Mouse (Mus musculus) megakaryocyte-erythroid progenitor cell, adult 5-6 weeks (primary cell): ENCODE measurements around the gene Anxa6. TPM values are rescaled to one million over a fixed set of nuclear protein-coding genes. Genes with fewer than 3 reads are reported as not detected.

Experiments
- ATAC-seq: replicated peaks from 2 replicates; pipeline ENCODE4 v1.8.0; 2016; ENCODE audit warnings: mild to moderate bottlenecking, inconsistent platforms; ENCODE audit not compliant: severe bottlenecking, poor library complexity, low FRiP score, low TSS enrichment
- total RNA-seq, 2 experiments: library from RNA; stranded (forward) in 1 of 2; stranded (reverse) in 1 of 2; fragments of 200-1000, 215-1000 nt in 1 of 2; fragments of >200 nt in 1 of 2; fragmentation: Nextera tagmentation in 1 of 2; gene quantifications; 2 replicates each; pipeline ENCODE4 v1.2.3; 2014 to 2017

Anxa6 gene
- total RNA-seq, 2 experiments from 2014 or later: 18.3 to 26.7 TPM

DNA sequence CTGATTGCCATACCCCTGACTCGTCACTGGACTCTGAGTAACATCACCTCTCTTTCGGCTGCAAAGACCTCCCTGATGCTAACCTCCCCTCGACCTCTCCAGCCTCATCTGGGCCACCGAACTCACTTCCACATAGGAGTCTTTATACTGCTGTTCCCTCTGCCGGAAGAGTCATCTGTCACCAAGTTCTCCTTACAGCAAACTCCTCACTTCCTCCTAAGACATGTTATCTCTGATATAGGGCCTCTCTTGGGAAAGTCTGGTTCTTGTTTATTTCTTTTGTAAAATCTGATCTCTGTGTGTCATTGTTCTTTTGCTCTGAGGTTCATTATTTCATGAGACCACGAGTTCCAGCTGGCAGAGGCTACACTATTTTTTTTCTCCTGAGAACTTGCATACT lies 25.0 kb downstream of the Anxa6 start:
- ATAC-seq: no peak

DNA sequence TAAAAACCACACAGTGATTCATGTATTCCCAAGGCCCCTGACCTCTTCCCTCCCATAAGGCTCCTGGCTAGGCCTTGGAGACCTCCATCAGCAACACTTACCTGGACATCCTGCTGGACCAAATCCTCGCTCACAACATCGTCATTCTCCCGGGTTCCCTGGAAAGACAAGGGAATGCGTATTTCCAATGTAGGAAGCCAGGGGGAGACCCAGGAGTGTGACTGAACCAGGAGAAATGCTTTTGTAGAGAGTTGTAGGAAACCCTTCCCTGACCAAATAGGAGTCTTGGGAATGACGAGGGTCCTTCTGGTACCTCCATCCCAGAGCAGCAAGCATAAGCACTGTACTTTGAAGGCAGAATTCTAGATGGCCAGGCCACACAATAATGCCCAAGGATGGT lies 27.6 kb downstream of the Anxa6 start:
- no peak for ATAC-seq

DNA sequence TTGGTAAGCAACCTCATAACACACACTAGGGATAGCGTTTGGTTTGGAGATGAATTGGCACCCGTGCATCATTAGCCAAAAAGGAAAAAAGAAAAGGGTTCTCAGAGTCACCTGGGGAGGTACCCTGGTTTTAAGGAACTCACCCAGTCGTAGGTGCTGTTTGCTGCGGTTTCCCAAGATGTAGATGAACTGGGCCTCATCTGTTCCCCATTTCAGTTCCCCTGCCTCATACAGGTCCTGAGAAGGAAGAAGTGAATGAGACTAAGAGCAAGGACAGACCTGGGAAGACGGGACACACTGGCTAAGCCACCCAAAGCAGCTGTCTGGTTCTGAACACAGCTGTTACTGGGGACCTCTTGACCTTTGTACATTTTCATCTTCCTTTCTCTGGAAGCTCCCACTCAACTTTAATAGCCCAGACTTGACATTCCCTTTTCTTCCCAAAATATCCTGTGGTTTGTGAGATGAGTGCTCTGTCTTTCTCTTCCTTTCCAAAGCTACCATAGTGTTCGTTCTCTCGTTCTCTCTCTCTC lies 28.2 kb downstream of the Anxa6 start:
- ATAC-seq: no peak

DNA sequence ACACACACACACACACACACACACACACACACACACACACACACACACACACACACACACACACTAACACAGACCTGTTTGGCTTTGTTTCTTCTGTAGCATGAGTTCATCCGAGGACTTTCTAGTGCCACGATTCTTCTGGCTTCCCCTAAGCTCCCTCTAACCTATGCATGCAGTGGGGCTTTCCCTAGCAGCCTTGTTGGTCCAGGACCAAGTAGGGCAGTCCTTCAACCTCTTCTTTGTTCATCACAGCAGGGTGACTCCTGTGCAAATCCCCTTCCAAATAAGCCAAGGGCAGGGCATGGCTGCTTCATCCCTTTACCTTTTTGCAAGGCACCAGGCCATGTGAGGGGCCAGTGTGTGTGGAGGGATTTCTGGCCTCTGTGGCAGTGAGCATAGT lies 34.5 kb downstream of the Anxa6 start:
- no peak for ATAC-seq

DNA sequence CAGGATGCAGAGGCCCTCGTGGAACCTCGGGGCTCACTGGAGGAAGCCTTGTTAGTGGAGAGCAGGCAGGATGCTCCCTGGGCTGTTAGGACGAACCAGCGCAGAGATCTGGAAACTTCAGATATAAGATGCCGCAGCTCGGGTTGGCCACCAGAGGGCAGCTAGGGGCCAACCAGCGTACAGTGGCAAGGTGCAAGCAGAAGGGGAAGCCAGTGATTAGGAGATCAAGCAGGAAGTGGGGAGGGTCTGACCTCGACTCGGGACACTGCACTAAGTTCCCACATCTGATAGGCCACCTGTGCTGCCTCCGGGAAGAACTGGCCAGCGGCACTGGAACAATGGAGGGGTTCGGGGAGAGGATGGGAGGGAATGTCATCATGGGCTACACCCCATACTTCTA lies 35.0 kb downstream of the Anxa6 start:
- ATAC-seq: peak; percentile 89

DNA sequence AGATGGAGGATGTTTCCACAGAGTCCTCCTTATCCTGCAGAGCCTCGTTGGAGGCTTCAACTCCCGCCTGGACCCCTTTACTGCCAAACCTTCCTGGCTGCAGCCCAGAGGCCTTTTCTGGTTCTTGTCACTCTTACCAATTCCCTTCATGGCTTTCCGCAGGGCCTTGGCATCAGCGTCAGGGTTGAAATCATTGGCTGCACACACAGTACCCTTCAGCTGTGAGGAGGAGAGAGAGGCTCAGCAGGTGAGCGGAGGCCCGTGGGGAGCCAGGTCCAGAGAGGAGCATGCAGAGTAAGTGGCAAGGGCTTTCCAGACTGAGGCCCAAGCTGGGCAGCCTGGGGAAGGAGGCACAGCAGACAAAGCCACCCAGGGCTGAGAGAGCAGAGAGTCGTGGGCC lies 37.1 kb downstream of the Anxa6 start:
- ATAC-seq: no peak

DNA sequence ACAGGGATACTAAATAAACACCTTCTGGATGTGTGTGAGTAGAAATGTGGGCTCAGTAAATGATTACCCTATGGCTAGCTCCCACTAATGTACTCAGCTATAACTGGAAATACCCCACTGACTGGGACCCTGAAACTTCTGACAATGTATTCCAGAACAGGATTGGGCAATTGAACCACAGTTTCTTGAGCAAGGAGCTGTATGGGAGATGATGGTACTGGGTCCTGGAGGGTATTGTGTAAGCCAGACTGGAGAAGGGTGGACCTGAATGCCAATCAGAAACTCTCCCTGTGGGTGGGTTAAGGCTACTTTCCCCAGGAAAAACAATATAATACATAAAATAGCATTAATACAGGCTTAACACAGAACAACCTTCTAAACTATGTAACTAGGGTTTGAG lies 43.3 kb downstream of the Anxa6 start:
- no peak for ATAC-seq

DNA sequence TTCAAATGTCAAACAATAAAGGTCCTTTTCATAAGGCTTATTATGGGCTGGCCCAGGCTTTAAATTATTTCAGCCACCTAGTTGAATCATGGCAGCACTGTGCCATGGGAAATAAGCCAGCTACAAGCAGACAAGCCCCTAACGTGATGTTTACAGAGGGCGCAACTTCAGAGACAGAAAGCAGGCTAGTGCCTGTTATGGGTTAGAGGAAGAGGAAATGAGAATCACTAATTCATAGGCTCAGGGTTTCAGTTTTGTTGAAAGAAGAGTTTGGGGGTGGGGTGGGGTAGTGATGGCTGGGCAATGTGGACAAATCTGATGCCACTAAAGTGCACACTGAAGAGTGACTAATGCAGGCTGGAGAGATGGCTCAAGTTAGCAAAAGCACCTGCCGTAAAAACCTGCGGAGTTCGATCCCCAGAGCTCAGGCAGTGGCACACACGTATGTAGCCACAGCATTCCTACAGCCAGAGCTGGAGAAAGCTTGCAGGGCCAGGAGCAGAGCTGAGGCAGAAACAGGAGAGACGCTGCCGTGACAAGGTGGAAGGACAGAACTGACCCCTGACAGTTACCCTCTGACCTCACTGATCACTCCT lies 44.4 kb downstream of the Anxa6 start:
- ATAC-seq: no peak

DNA sequence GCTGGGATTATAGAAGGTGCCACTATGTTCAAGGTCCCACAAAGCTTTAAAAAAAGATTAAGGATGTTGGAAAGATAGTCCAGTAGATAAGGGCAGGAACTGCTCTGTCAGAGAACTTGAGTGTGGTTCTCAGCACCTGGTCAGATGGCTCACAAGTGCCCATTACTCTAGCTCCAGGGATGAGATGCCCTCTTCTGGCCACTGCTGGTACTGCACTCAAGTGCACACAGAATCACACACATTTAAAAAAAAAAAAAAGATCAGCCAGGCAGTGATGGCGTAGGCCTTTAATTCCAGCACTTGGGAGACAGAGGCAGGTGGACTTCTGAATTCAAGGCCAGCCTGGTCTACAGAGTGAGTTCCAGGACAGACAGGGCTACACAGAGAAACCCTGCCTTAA lies 45.3 kb downstream of the Anxa6 start:
- no peak for ATAC-seq

DNA sequence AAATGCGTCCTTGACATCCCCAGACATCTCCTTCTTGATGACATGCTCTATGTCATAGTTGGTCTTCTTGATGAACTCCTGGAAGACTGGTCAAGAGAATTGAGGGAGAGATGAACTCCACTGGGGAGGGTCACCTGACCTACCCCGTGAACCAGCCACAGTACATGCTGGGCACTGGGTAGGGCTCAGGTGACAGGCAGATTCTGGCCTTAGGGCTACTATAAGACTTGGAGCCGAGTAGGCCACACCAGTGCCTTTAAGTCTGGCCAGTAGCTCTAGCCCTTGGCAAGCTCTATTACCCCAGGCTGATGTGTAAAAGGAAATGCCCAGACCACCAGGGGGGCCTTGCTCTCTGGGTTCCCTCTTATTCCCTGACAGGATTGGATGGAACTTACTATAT lies 48.2 kb downstream of the Anxa6 start:
- no peak for ATAC-seq

DNA sequence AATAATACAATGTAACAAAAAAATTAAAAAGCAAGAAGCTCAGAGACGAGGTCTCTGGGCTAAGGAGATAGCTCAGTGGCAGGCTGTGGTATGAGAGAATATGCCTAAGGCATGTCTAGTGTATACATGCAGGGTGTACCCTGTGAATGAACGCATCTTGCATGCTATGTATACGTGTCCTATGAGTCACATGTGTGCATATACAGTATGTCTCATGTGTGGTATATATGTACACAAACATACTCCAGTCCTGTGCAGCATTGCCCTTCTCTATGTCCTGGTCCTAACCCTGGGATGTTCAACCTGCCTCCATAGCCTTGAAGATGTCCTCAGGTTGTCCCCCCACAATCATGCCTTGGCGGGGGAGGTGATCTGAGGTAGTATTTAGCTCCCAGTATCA lies 48.7 kb downstream of the Anxa6 start:
- no peak for ATAC-seq

DNA sequence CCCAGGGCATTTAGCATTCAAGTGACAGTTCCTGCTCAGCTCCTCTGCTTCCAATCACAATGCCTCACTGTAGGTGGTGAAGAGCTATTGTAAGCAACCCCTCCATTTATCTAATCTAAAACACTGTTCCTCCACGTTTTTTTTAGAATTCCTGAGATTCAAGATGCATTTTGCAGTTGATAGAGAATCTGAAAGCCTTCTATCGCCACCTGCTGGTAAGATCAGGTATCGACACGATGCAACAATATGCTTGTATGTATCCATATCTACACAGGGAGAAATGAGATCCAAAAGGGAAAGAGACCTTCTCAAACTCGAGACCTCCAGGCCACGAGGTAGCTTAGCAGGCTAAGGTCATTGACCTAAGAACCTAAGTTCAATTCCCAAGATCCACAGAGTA lies 49.2 kb downstream of the Anxa6 start:
- 0 out of 2 replicates have a peak, but pooled peaks have one; percentile 37 for ATAC-seq

DNA sequence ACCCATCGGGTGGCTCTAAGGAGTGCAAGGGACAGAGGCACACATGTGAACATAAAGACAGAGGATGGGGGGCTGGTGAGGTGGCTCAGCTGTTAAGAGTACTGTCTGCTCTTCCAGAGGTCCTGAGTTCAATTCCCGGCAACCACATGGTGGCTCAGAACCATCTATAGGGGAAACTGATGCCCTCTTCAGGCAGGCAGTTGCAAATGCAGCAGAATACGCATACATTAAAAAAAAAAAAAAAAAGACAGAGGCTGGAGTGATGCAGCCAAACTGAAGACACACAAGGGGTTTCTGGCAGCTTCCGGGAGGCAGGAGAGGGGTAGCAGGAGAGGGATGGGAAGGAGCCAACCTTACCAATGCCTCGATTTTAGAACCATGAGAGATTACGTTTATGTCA lies 50.7 kb downstream of the Anxa6 start:
- ATAC-seq: no peak

DNA sequence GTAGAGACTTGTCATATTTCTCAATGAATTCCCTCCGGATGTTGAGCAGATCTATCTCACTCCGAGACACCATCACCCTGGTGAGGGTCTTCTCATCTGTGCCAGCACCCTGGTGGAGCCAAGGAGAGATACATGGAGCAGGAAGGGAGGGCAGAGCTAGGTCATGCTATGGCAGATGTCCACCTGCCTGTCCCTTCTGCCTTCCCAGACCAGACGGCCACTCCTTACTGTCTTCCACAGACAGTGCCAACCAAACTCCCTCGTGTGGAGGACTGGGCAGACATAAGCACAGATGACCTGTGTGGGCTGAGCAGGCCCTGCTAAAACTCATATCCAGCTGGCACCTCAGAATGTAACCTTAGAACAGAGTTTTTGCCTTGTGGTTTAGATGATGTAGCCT lies 51.6 kb downstream of the Anxa6 start:
- ATAC-seq: no peak

DNA sequence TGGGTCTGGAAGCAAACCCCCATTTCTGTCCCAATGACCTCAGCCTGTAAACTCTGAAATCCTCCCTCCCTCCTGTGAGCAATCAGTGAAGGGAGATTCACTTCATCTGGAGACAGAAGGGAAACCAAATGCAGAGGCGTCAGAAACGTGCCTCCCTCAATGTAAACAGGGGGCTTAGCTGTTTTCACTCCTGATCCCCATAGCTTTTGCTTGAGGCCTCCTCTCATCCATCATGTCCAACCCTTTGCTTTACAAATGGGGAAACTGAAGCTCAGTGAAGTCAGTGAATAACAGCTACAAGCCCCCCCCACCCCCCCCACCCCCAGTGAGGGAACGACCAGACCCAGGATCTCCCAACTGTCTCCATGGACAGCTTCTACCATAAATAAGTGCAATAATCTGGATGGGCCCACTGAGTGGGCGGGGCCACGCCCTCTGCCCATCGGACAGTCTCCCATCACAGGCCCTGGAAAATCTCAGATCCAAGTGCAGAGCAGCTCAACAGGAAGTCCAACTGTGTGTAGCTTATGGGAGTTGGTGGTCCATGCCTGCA lies 55.8 kb downstream of the Anxa6 start:
- ATAC-seq: no peak

DNA sequence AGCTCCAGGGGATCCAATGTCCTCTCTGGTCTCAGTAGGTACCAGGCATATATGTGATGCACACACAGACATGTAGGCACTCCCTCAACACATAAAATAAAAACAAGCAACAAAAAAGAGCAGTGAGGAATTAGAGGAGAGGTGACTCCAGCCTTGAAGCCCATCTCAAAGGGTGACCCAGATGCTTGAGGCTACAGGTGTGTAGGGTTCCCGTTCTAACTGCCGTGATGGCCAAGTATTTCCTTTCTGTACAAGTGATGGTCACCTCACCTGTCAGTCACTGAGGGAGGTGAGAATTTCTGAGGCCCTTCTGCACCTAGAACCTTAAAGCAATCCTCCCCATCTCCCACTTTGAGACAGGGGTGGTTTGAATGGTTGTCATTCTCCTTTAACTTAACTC lies 56.9 kb downstream of the Anxa6 start:
- ATAC-seq: no peak

DNA sequence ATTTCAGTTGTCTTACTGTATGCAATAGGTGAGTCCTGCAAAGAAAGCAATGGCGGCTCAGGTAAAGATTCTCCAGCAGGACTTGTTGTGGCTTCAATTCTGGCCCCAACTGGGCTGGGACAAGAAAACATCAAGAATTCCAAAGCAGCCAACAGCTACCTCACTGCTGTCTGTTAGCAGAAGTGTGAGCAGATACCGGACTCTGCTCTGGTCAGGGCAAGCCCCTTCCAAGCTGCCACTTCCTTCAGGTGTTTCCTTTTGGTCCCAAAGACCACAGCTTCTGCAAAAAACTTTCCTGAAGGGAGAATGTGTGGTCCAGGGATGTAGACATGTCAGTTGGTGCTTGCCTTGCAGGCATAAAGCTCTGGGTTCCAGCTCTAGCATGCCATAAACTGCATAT lies 57.5 kb downstream of the Anxa6 start:
- ATAC-seq: no peak

DNA sequence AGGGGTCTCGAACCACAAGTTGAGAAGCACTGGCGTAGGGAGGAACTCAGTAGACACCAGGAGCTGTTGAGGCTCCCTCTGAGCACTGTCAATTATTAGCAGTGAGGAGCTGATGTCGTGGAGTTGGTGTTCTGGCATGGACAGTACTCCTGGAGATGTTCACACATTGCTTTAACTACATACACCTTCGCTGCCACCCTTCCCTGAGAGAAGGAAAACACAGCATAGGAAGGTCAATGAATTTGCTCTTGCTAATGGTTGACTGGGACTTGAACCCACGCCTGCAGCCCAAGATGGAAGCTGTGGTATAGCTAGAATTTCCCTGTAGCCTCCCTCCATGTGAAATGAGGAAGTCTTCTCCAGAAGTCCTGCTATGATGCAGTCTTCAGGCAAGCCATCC lies 57.9 kb downstream of the Anxa6 start:
- ATAC-seq: no peak

DNA sequence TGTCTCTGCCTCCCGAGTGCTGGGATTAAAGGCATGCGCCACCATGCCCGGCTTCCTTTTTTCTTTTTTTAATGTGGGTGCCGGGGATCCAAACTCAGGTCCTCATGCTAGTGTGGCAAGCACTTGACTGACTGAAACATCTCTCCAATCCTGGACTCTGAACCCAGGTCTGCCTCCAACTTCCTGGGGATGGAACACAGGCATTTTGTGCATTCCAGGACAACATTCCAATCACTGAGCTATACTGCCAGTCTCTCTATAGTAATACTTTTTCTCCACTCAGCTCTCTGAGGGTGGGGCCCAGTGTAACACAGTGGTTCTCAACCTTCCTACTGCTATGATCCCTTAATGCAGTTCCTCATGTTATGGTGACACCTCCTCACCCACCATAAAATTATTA lies 58.6 kb downstream of the Anxa6 start:
- no peak for ATAC-seq

DNA sequence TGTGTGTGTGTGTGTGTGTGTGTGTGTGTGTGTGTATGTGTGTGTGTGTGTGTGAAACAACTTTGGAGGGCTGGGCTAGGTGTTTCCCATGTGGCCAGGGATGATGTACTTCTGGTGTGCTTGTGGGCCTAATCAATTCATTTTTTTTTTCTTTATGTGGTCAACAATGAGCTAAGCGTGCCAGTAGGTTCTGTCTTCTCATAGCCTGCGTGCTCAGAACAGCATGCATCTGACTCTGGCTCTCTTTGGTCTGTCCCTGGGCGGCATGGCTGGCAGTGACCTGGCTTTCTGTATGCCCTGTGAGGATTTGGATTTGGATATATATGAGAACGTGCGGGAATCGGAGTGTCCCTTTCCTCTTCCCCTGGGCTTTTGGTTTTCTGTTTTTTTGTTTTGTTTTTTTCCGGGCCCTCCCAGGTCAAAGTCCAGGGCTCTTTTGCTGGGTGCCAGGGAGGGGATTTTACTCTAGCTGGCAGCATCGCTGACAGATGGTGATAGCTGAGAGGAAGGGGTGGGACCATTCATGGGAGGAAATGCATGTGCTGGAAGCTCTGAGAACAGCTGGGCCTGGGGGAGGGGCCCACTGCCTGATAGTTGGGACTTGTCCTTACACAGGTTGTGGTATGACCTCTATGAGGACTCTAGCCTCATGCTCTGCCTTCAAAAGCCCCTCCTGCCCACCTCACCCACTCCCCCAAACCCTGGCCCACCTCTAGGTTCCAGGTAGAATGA lies 59.6 kb downstream of the Anxa6 start:
- peak; percentile 62 for ATAC-seq

DNA sequence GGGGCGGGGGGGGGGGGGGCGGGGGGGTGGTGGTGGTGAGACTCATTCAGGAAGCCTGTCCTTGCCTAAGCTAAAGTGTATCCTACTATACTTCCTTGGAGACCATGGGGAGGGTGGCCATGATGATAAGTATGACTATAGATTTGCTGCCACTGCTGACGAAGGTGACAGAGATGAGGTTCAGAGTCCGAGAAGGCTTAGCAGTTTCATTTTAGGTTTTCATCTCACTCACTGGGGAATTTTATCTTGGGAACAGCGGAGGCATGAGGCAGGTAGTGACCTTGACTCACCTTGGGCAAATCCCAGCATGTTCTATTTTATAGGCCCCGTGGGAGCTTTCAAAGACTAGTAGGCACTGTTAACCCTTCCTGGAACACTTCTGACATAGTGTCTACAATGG lies 60.5 kb downstream of the Anxa6 start:
- no peak for ATAC-seq
